Mouse (Mus musculus) heart, adult 2 months (tissue): Measurements from ENCODE around the gene Tcf20. TPM values are rescaled to one million over a fixed set of nuclear protein-coding genes. Genes with fewer than 3 reads are reported as not detected.

Experiments used
- DNase-seq, 2 experiments: peaks; one replicate each; pipeline ENCODE4 v3.0.0; 2021
- H3K27ac ChIP-seq: fragments of 200-600 bp; 2 replicates; pipeline ENCODE4 v1.8.1; 2022
- H3K27me3 ChIP-seq: fragments of 200-500 bp; 2 replicates; pipeline ENCODE4 v1.6.1; 2012; ENCODE audit warnings: mild to moderate bottlenecking, low read length, inconsistent platforms, mixed read lengths; ENCODE audit not compliant: control insufficient read depth, insufficient read depth
- H3K36me3 ChIP-seq: fragments of 200-500 bp; 2 replicates; pipeline ENCODE4 v1.6.1; 2012; ENCODE audit warnings: low read length, inconsistent platforms; ENCODE audit not compliant: control insufficient read depth, insufficient read depth
- H3K4me1 ChIP-seq: fragments of 200-500 bp; 2 replicates; pipeline ENCODE4 v1.6.1; 2011; ENCODE audit warnings: low read length; ENCODE audit not compliant: control insufficient read depth, insufficient read depth
- H3K4me3 ChIP-seq: fragments of 200-600 bp; 2 replicates; pipeline ENCODE4 v1.8.1; 2022
- H3K79me2 ChIP-seq: fragments of 200-500 bp; replicated peaks from 2 replicates; pipeline ENCODE4 v1.6.1; 2012; ENCODE audit warnings: mild to moderate bottlenecking, inconsistent platforms, low read length, moderate library complexity, mixed read lengths; ENCODE audit not compliant: control insufficient read depth, insufficient read depth
- H3K9ac ChIP-seq: fragments of 200-500 bp; 2 replicates; pipeline ENCODE4 v1.6.1; 2012; ENCODE audit warnings: low read depth, mild to moderate bottlenecking, control low read depth, inconsistent platforms, low read length, mixed read lengths
- CTCF ChIP-seq: fragments of 200-600 bp; IDR thresholded peaks from 2 replicates; pipeline ENCODE4 v1.8.1; 2022; ENCODE audit warnings: antibody characterized with exemption, mild to moderate bottlenecking, moderate library complexity
- EP300 ChIP-seq: fragments of 200-500 bp; IDR thresholded peaks from 2 replicates; pipeline ENCODE4 v1.6.1; 2011; ENCODE audit warnings: low read depth, low read length, control low read depth; ENCODE audit not compliant: insufficient read depth
- POLR2A ChIP-seq: fragments of 200-500 bp; IDR thresholded peaks from 2 replicates; pipeline ENCODE4 v1.6.1; 2011; ENCODE audit warnings: mild to moderate bottlenecking, low read depth, low read length, control low read depth; ENCODE audit not compliant: insufficient read depth
- WGBS: fragments of 180-500 bp; shearing (Covaris S2); methylation state at CpG from one replicate; pipeline ENCODE4 v1.1.7; 2018; 5-methylcytosine and 5-hydroxymethylcytosine counted together
- intact Hi-C: fragments of 180-260 bp; cut with DNase I; formaldehyde crosslinking; loops from one replicate; pipeline ENCODE4 v1.15.1; 2025
- polyA plus RNA-seq: library from polyadenylated mRNA; depleted of rRNA; stranded (reverse); fragments of >200 nt; gene quantifications from 2 replicates; pipeline ENCODE4 v1.2.3, GENCODE M21; 2012
- total RNA-seq, 2 experiments: library from RNA; stranded (reverse); gene quantifications; 2 replicates each; pipeline ENCODE4 v1.2.3; 2021

Gene Tcf20
- total and polyA plus RNA-seq, 3 experiments = 6.6 to 60.8 (median 60.1) TPM

GRCm38 (mm10) chr15:82956721-82957120, 31.0 kb downstream of the Tcf20 start:
- Histone ChIP-seq H3K27me3 (no peaks in the 10 kb centered on the region; the same call in 1 of the 2 replicates), H3K27ac (no peak overlapping the region)
- intact Hi-C loops = no loop called here

GRCm38 (mm10) chr15:82956310-82956709, 31.4 kb downstream of the Tcf20 start:
- H3K9ac ChIP-seq = no peak overlapping the region
- H3K4me3 ChIP-seq = no peak overlapping the region
- no peak for TF ChIP-seq CTCF
- TF ChIP-seq EP300 = no peak
- TF ChIP-seq POLR2A = no peak
- H3K4me1 ChIP-seq = no peaks in the 10 kb centered on the region
- 89% methylated on average over 3 of the region's 3 CpGs for WGBS
- no peak overlapping the region for H3K27ac ChIP-seq
- no peaks in the 10 kb centered on the region for H3K36me3 ChIP-seq
- no peaks in the 10 kb centered on the region for H3K79me2 ChIP-seq
- no peaks in the 10 kb centered on the region; the same call in 1 of the 2 replicates for H3K27me3 ChIP-seq
- no peak for DNase-seq
- intact Hi-C loops = no loop called here

More at GRCm38 (mm10) chr15:82956721-82957120, 31.0 kb downstream of the Tcf20 start:
- Histone ChIP-seq H3K36me3 (no peaks in the 10 kb centered on the region), H3K4me1 (no peaks in the 10 kb centered on the region), H3K9ac (no peak overlapping the region), H3K79me2 (no peaks in the 10 kb centered on the region), H3K4me3 (no peak overlapping the region)
- DNase-seq = no peak
- 48% methylated on average over 4 of the region's 4 CpGs for WGBS
- TF ChIP-seq EP300 (no peak), CTCF (no peak), POLR2A (no peak)

GRCm38 (mm10) chr15:82955286-82955685, 32.4 kb downstream of the Tcf20 start:
- 79% methylated on average over 8 of the region's 8 CpGs for WGBS
- Histone ChIP-seq H3K79me2 (no peaks in the 10 kb centered on the region), H3K36me3 (no peaks in the 10 kb centered on the region), H3K9ac (no peak overlapping the region), H3K4me3 (no peak overlapping the region), H3K27me3 (no peaks in the 10 kb centered on the region; the same call in 1 of the 2 replicates), H3K27ac (no peak overlapping the region), H3K4me1 (no peaks in the 10 kb centered on the region)
- no peak for DNase-seq
- intact Hi-C loops = no loop called here
- TF ChIP-seq EP300 = no peak

GRCm38 (mm10) chr15:82954034-82954433, 33.6 kb downstream of the Tcf20 start:
- Histone ChIP-seq H3K27ac (no peak overlapping the region), H3K79me2 (no peaks in the 10 kb centered on the region), H3K4me3 (no peak overlapping the region), H3K9ac (no peak overlapping the region), H3K36me3 (no peaks in the 10 kb centered on the region), H3K4me1 (no peaks in the 10 kb centered on the region), H3K27me3 (no peaks in the 10 kb centered on the region; the same call in 1 of the 2 replicates)
- TF ChIP-seq CTCF (no peak), EP300 (no peak), POLR2A (no peak)
- DNase-seq = no peak
- intact Hi-C loops = no loop called here
- WGBS = 77% methylated on average over 5 of the region's 5 CpGs

- no peak for DNase-seq
- H3K4me1 ChIP-seq = no peaks in the 10 kb centered on the region
- intact Hi-C loops = no loop called here
- no peaks in the 10 kb centered on the region for H3K36me3 ChIP-seq
- WGBS = 59% methylated on average over 4 of the region's 4 CpGs
- H3K27me3 ChIP-seq = no peaks in the 10 kb centered on the region; the same call in 1 of the 2 replicates
- no peaks in the 10 kb centered on the region for H3K79me2 ChIP-seq
- no peak overlapping the region for H3K4me3 ChIP-seq
- H3K9ac ChIP-seq = no peak overlapping the region
- no peak overlapping the region for H3K27ac ChIP-seq
- TF ChIP-seq EP300 = no peak
- no peak for TF ChIP-seq POLR2A
- no peak for TF ChIP-seq CTCF
These were observed 34.6 kb downstream of the Tcf20 start for GRCm38 (mm10) chr15:82953096-82953495.

GRCm38 (mm10) chr15:82952292-82952705, 35.4 kb downstream of the Tcf20 start:
- no peak overlapping the region for H3K4me3 ChIP-seq

More at GRCm38 (mm10) chr15:82952292-82952705, 35.4 kb downstream of the Tcf20 start:
- Histone ChIP-seq H3K79me2 (no peaks in the 10 kb centered on the region), H3K27ac (no peak overlapping the region), H3K4me1 (no peaks in the 10 kb centered on the region), H3K36me3 (no peaks in the 10 kb centered on the region), H3K27me3 (no peaks in the 10 kb centered on the region; the same call in 1 of the 2 replicates), H3K9ac (no peak overlapping the region)
- intact Hi-C loops = no loop called here
- no peak for TF ChIP-seq EP300
- TF ChIP-seq CTCF = no peak
- TF ChIP-seq POLR2A = no peak
- 36% methylated on average over 20 of the region's 20 CpGs for WGBS
- no peak for DNase-seq
